Mouse (Mus musculus) bone marrow, adult 2 months (tissue): Measurements from ENCODE around the gene Pomgnt2. TPM values are rescaled to one million over a fixed set of nuclear protein-coding genes. Genes with fewer than 3 reads are reported as not detected.

Experiments
- H3K27ac ChIP-seq: fragments of 200-500 bp; 2 replicates; pipeline ENCODE4 v1.5.1; 2012; ENCODE audit warnings: low read depth, mild to moderate bottlenecking, control low read depth, inconsistent platforms, low read length; ENCODE audit not compliant: control insufficient read depth, poor library complexity, insufficient read depth
- H3K4me1 ChIP-seq: fragments of 200-500 bp; 2 replicates; pipeline ENCODE4 v1.6.1; 2011; ENCODE audit warnings: low read length; ENCODE audit not compliant: control insufficient read depth, insufficient read depth
- H3K4me3 ChIP-seq: fragments of 200-500 bp; replicated peaks from 2 replicates; pipeline ENCODE3; 2011; ENCODE audit warnings: mild to moderate bottlenecking, low read depth, low read length, control low read depth; ENCODE audit not compliant: control insufficient read depth
- CTCF ChIP-seq: fragments of 200-500 bp; IDR thresholded peaks from 2 replicates; pipeline ENCODE4 v1.5.1; 2011; ENCODE audit warnings: low read length, control low read depth; ENCODE audit not compliant: control insufficient read depth, insufficient read depth
- POLR2A ChIP-seq: fragments of 200-500 bp; IDR thresholded peaks from 2 replicates; pipeline ENCODE4 v1.6.1; 2011; ENCODE audit warnings: low read depth, mild to moderate bottlenecking, control low read depth, low read length, borderline replicate concordance; ENCODE audit not compliant: control insufficient read depth
- WGBS: fragments of 180-500 bp; shearing (Covaris S2); methylation state at CpG from one replicate; pipeline ENCODE4 v1.1.7; 2018; 5-methylcytosine and 5-hydroxymethylcytosine counted together
- polyA plus RNA-seq: library from polyadenylated mRNA; stranded (reverse); fragments of >200 nt; gene quantifications from 2 replicates; pipeline ENCODE4 v1.2.4, GENCODE M21; 2011; ENCODE audit warnings: low replicate concordance; ENCODE audit not compliant: missing spikeins, insufficient read depth, insufficient read length

Pomgnt2 gene
- polyA plus RNA-seq, 1 experiment = 3.0 TPM

- no peak overlapping the region for H3K4me3 ChIP-seq
- H3K4me1 ChIP-seq = no peaks in the 10 kb centered on the region; the same call in 1 of the 2 replicates
- no peak for TF ChIP-seq CTCF
- no peak for TF ChIP-seq POLR2A
- WGBS = 8% methylated on average over 4 of the region's 4 CpGs
- no peak overlapping the region for H3K27ac ChIP-seq
Measured at GRCm38 (mm10) chr9:121947784-121948183, 49.1 kb downstream of the Pomgnt2 start.

- H3K27ac ChIP-seq = no peak overlapping the region
- 39% methylated on average over 3 of the region's 3 CpGs for WGBS
- H3K4me1 ChIP-seq = no peaks in the 10 kb centered on the region; the same call in 1 of the 2 replicates
- H3K4me3 ChIP-seq = no peak overlapping the region
- no peak for TF ChIP-seq CTCF
- no peak for TF ChIP-seq POLR2A
Measured at GRCm38 (mm10) chr9:121943628-121944027, 53.3 kb downstream of the Pomgnt2 start.

- WGBS = 22% methylated on average over 3 of the region's 3 CpGs
- Histone ChIP-seq H3K4me1 (no peaks in the 10 kb centered on the region; the same call in 1 of the 2 replicates), H3K4me3 (no peak overlapping the region), H3K27ac (no peak overlapping the region)
- TF ChIP-seq CTCF (no peak), POLR2A (no peak)
Measured at GRCm38 (mm10) chr9:121943005-121943404, 53.9 kb downstream of the Pomgnt2 start.

DNA sequence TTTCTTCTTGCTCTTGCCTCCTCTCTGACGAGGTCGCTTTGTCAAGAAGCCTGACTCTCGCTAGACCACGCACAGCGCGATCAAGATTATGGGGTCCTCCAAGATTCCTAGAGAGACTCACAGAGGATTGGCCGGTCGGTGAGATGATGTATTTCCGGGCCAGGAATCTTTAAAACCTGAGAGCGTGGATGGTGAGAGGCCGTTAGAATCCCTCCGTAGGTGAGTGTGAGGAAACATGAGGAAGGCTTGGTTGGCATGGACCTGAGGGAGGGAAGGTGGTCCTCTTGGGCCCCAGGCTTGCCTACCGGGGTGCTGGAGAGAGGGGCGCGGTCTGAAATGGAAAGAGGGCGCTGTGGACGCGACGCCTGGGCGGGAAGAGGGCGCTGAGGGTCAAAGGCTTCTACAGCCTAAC, 59.0 kb downstream of the Pomgnt2 start:
- Histone ChIP-seq H3K27ac (no peak overlapping the region), H3K4me1 (no peaks in the 10 kb centered on the region), H3K4me3 (peak overlapping the region; percentile 50)
- no peak for TF ChIP-seq POLR2A
- no peak for TF ChIP-seq CTCF
- WGBS = 56% methylated on average over 21 of the region's 21 CpGs

- Histone ChIP-seq H3K4me1 (no peaks in the 10 kb centered on the region), H3K4me3 (no peak overlapping the region), H3K27ac (no peak overlapping the region)
- 35% methylated on average over 6 of the region's 6 CpGs for WGBS
- TF ChIP-seq CTCF (no peak), POLR2A (no peak)
Measured at GRCm38 (mm10) chr9:121937451-121937864, 59.5 kb downstream of the Pomgnt2 start.

DNA sequence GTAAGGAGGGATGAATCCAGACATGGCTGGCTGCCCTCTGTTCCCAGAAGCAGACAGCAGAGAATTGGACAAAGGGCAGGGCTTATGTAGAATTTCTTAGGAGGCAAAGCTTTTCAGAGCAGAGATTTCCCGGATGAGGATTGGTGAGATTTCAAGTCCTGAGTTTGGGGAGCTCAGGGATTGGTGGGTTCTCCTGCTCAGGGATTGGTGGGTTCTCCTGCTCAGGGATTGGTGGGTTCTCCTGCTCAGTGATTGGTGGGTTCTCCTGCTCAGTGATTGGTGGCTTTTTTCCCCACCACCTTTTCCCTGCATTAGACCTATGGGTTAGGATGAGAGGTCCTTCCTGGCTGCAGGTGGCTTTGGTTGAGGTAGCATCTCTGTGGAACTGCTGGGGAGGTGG, 60.0 kb downstream of the Pomgnt2 start:
- no peaks in the 10 kb centered on the region for H3K4me1 ChIP-seq
- 83% methylated on average over 1 of the region's 1 CpGs for WGBS
- H3K27ac ChIP-seq = no peak overlapping the region
- TF ChIP-seq CTCF (no peak), POLR2A (no peak)
- no peak overlapping the region for H3K4me3 ChIP-seq

DNA sequence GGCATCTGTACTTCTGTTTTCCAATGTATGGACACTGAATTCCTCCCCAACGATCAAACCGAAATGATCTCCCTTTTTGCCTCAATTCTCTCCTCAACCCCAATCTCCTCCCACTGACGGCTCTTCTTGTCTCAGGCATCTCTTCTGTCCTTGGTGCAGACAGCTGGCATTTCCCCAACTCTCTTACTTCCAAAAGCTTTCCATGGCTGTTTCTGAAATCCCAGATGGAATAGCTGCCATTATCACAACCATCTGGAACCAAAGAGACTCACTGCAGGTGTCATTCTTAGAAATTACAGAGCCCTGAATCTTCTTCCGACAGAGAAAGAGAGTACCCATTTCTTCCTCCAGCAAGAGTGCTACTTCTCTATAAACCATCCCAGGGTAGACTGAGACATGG, 62.1 kb downstream of the Pomgnt2 start:
- Histone ChIP-seq H3K4me1 (no peaks in the 10 kb centered on the region), H3K27ac (no peak overlapping the region), H3K4me3 (no peak overlapping the region)
- no peak for TF ChIP-seq CTCF
- TF ChIP-seq POLR2A = no peak
- 86% methylated on average over 4 of the region's 4 CpGs for WGBS

Other genes starting within 250 kb of the Pomgnt2 start
- gene Zfp651, start 237.8 kb downstream of the Pomgnt2 start, polyA plus RNA-seq = 2.0 and 3.0 TPM in 2 replicates
- gene Klhl40, start 219.5 kb downstream of the Pomgnt2 start, polyA plus RNA-seq = 0.62 and 1.1 TPM in 2 replicates
- not detected in 2 replicates for gene Hhatl, start 204.6 kb downstream of the Pomgnt2 start, polyA plus RNA-seq
- gene Ccdc13, start 157.6 kb downstream of the Pomgnt2 start, polyA plus RNA-seq = not detected in 2 replicates
- gene Higd1a, start 138.7 kb downstream of the Pomgnt2 start, polyA plus RNA-seq = 52.3 and 68.9 TPM in 2 replicates
- gene Ackr2, start 98.8 kb downstream of the Pomgnt2 start, polyA plus RNA-seq = not detected in 2 replicates
- 0.77 TPM in 1 of 2 replicates, not detected in the other for gene Cyp8b1, start 80.8 kb downstream of the Pomgnt2 start, polyA plus RNA-seq
- gene Fam198a, start 46.1 kb downstream of the Pomgnt2 start, polyA plus RNA-seq = 0.36 TPM in 1 of 2 replicates, not detected in the other
- 19.1 and 36.8 TPM in 2 replicates for gene Snrk, start 120.2 kb upstream of the Pomgnt2 start, polyA plus RNA-seq